Mouse (Mus musculus): ENCODE measurements around the gene Olig1. TPM values are rescaled to one million over a fixed set of nuclear protein-coding genes. Genes with fewer than 3 reads are reported as not detected.
"Not testable (repeated sequence)": the region's sequence is repeated elsewhere in the genome, so short reads cannot be mapped to it uniquely, and the experiment has no call there.

Olig1 gene
- total RNA-seq, 2 experiments from 2014 or later: not detected

DNA sequence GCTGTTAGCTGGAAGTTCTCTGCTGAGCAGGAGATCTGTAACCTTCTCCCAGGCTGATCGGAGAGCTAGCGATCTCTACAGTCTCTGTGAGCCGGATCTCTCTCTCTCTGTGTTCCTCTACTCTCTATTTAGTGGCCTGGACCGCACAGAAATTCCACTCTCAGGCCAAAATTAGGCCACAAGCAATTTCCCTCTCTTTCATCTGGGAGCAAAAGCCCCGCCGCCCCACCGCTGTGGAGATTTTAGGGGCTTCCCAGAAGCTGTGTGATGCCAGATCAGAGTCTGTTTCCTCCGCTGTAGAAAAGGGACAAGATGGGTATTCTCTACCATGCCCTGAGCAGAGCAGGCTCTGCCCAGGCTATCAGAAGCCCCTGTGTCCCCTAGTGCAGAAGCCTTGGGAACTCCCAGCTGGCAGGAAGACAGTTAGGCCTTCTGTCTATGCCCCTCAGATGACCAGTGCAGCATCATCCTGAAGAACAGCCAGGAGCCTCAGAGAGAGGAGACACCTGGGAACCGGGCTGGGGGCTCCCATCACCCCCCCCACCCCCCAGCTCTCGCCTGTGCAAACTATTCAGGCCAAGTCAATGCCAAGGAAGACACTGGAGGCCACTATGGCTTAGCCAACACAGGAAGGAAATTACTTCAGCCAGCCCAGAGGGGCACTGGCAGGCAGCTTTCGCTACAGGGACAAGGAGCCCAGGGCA is 36.2 kb upstream of the Olig1 start:
- DNase-seq (ENCODE audit: low spot score): no peak
- intact Hi-C loops (cut with DNase I): no loop called here

DNA sequence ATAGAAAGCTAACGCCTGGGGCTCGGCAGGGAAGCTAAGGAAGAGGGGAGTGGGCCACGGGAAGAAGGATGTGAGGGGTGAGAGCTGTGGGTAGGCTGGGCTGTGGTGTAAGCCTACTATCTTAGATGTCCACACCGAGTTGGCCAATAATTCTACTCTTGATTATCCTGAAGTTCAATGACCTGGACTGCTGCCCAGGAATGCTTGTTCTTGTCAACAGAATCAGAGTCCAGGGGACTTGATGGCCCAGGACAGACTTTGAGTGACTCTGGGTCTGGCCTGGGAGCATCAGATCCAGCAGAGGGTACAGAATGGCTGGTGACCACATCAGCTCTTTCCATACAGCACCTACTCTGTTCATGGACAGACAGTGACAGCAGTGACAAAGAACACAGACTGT is 30.5 kb upstream of the Olig1 start:
- intact Hi-C loops (cut with DNase I): no loop called here
- no peak for DNase-seq (ENCODE audit: low spot score)

DNA sequence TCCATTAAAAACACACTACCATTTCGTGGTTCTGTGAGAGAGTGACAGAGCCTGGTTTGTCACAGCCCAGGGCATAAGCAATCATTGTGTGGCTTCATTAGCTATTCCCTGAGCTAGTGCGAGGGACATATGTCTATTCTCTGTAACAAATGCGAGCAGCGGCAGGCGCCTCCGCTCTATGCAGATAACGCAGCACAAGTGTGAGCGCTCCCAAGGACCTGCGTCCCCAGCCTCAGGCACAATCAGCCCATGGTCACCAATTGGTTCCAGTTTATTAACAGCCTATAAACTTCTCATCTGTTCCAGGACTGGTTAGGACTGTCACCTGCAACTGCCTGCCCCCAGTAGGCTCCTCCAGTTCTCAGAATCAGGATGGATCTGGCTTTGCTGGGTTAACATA is 23.3 kb upstream of the Olig1 start:
- intact Hi-C loops (cut with DNase I): no loop called here
- no peak for DNase-seq (ENCODE audit: low spot score)

DNA sequence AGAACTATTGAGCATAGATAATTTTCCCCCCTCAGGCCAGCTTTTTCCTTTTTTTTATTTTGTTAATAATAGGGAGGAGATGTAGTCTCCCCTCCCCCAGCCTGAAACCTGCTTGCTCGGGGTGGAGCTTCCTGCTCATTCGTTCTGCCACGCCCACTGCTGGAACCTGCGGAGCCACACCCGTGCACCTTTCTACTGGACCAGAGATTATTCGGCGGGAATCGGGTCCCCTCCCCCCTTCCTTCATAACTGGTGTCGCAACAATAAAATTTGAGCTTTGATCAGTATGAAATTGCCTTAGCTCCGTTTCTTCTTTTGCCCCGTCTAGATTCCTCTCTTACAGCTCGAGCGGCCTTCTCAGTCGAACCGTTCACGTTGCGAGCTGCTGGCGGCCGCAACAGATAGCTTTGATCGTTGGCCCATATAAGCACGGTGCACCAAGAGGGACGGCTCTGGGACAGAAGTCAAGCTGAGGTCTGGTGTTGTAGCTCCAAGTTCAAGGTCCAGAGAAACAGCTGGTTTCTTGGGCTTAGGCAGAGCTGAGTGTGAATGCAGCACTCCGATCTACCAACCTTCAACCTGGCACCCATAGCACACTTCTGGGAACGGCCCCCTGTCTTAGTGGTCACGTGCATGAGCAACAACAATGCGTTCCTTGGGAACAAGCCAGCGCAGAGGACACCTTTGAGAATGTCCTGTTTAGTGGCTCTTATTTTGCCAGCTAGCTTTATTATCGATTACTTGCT is 14.0 kb upstream of the Olig1 start:
- DNase-seq (ENCODE audit: low spot score); intact Hi-C loops (cut with DNase I): not testable (repeated sequence)

DNA sequence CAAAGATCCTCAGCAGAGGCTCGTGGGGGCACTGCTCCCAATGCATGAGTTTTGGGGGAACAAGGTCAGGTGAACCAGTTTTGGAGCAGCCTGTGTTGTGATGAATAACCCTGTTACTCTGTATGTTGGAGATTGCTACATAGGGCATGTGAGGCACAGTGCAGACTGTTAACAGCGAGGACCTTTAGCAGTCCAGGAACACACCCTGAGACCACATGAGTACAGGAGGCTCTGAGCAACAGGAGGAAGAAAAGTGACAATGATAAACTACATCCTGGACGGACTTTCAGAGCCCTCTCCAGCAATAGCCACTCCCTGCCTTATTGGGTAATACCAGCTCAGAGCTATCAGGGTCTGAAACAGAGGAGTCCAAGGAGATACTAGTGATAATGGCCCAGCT is 10.6 kb upstream of the Olig1 start:
- no peak for DNase-seq (ENCODE audit: low spot score)
- intact Hi-C loops (cut with DNase I): no loop called here

DNA sequence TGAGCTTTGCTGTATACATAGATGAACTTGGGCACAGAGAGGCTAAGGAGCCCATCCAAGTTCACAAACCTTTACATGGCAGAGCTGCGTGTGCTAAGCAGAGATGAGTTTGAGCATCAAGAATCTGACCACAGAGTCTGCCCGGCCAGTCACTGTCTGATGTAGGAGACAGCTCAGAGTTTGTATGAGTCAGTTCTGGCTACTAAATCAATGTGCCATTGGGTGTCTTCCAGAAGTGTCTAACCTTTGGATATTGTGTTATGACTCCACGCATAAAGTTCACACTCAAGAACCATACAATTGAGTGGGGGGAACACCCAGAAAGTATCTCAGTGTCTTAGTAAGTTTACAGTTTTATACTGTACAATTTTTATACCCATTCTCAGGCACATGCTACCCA is 8.7 kb upstream of the Olig1 start:
- intact Hi-C loops (cut with DNase I): no loop called here
- no peak for DNase-seq (ENCODE audit: low spot score)

DNA sequence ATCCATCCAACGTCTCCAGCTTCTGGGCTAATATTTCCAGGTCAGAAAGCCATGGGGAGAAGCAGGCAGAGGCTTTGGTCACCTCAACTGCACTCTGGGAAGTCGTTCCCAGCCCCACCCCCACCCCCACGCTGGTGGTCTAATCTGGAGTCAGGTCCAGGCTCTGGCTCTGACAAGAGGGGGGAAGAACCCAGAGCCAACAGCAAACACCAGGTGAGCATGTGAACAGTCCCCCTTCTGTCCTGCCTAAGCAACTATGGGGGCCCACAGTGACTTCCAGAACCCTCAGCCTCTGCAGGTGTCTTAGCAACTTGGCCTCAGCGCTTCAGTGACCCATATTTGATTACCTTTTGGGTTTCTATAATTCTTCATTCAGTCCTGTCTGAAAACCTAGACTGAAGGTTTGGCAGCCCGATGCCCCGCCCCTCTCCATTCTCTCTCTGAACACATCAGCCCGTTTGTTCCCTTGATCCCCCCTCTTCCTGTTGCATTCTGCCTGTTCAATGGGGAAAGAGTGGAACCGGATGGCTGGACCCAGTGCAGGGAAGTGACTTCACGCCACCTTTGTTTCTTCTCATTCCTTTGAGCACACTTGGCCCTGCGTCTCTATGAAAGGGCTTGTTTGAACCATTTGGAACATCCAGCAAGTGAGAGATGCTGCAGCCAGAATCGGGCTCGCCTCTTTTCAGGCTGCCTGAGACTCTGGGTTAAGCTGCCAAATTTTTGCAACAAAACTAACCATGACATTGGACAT is 6.9 kb upstream of the Olig1 start:
- no peak for DNase-seq (ENCODE audit: low spot score)
- intact Hi-C loops (cut with DNase I): no loop called here

DNA sequence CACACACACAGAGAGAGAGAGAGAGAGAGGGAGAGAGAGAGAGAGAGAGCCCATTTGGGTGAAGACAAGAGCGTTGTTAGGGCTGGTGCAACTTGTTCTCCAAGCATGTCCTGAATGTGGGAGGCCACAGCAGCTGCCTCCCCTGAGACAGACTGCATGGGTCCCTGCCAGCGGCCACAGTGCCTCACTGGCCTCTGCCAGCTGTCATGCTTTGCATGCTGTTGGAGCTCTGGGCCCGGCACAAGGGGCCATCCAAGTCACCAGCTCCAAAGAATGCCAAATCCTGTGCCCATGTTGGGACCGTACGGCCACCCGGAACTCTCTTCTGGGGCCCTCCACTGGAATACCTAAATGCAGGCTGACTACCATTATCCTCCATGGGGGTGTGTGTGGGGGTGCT is 3.6 kb upstream of the Olig1 start:
- intact Hi-C loops (cut with DNase I): no loop called here
- DNase-seq (ENCODE audit: low spot score): no peak

DNA sequence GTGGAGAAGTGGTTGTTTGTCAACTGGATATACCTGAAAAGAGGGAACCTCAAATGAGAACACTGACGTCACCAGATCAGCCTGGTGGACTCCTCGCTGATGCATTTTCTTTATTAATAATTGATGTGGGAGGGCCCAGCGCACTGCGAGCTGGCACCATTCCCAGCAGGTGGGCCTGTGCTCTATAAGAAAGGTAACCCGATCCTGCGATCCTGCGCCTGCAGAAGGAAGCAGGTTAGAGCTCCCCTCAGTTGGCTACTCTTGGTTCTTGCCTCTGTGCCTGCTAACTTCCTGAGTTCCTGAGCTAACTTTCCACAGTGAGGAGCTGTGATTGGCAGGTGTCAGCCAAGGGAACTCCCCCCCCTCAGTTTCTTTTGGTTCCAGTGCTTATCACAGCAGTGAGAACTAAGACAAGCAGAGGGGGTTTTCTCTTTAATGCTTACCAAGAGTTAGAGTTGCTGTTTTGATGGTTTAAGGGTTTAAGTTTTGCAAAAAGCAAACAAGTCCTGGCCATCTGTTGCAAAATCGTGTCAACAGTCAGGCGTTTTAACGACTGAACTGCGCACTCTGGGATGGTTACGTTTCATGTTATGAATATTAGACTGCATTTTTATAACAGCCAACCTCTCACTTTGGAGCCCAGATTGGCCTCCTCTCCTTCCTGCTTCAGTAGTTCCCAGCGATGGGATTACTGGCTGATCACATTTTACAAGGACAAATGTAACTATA is 684 bp upstream of the Olig1 start:
- no peak for DNase-seq (ENCODE audit: low spot score)
- intact Hi-C loops (cut with DNase I): no loop called here

DNA sequence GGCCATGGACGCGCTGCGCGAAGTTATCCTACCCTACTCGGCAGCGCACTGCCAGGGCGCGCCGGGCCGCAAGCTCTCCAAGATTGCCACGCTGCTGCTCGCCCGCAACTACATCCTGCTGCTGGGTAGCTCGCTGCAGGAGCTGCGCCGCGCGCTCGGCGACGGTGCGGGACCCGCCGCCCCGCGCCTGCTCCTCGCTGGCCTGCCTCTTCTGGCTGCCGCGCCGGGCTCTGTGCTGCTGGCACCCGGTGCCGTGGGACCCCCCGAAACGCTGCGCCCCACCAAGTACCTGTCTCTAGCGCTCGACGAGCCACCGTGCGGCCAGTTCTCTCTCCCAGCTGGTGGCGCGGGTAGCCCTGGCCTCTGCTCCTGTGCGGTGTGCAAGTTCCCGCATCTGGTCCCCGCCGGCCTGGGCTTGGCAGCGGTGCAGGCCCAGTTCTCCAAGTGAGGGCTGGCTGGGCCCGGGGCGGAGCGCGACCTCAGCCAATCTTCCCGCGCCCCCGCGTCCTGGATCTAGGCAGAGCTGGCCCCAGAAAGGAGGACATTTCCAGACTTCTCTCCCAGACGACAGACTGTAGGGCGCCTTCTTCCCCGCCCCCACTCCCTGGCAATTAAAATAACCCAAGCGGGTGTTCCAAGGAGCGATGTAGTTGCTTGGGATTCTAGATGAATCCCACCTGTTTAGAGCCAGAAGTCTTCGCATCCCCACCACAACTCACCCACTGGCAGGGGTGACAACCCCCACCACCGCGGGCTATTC is 820 bp downstream of the Olig1 start:
- intact Hi-C loops (cut with DNase I): no loop called here
- no peak for DNase-seq (ENCODE audit: low spot score)

DNA sequence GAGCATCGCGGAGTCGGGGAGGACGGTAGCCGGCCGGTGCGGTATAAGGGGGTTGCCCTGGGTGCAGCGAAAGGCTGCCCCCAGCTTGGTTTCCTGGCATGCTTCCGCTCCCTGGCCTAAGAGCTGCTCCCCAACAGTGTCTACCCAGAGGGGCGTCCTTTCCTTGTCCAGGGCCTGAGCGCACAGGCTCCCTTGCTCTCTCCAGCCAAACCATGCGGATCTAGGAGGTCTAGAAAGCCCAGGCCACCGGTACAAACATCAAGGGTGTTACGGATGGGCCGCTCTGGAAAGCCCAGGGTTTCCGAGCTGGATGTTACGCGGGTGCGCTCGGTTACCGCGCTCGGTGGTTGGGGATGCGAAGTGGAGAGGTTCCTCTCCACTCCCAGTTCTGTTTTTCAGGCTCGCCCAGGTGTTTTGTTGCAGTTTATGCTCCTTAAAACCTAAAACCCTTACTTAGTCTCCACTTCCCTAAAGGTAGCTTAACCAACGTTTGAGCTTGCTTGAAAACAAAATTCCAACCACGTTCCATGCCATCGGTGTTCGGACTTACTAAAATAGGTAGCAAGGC is 1.5 kb downstream of the Olig1 start:
- intact Hi-C loops (cut with DNase I): no loop called here
- no peak for DNase-seq (ENCODE audit: low spot score)

DNA sequence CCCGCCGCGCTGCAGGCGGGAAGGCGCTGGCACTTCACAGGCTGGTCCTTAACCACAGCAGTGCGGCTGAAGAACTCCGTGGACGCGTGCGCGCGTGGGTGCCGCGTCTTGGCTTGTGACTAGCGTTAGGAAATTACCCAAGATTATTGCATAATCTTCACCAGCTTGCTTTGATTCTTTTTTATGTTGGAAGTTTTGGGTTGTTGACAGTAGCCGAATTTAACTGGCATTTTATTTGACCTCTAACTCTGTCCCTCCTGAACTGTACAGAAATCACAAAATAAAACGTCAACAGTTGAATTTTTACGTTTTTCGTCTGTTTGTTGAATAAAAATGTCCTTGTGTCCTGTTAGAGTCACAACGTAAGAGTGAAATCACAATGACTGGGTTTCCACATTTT is 2.1 kb downstream of the Olig1 start:
- DNase-seq (ENCODE audit: low spot score): no peak
- intact Hi-C loops (cut with DNase I): no loop called here

DNA sequence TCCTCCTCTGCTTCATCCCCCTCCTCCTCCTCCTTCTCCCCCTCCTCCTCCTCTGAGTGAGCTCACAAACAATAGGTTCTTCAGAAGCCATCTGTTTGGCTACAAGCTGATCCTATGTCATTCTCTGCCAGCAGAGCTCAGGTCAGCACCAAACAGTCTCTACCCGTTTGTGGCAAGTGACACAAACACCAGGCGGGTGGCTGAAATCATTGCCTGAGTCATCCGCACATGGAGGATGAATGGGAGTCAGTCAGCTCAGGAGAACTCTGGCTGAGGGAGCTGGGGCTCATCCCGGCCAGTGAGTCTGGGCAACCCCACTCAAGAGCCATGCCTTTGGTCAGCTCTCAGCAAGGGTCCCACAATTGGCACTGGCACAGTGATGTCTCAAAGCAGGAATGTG is 10.9 kb downstream of the Olig1 start:
- no peak for DNase-seq (ENCODE audit: low spot score)
- intact Hi-C loops (cut with DNase I): no loop called here

DNA sequence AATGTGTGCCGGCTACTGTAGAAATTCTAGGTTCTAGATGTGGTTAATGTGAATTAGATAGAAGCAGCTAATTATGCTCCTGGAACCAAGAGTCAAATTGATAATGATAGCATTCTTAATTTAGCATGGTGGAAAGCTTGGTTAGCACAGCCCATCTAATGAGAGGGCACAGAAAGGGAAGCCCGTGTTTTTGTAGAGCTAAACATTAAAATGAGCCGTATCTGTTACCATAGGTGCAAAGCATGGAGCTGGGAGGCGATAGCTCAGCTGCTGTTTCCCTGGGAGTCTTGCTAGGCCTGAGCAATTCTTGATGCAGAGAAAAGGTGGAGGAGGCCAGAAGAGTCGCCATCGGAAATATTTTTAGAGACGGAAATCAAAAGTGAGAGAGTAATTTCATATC is 22.5 kb downstream of the Olig1 start:
- intact Hi-C loops (cut with DNase I): no loop called here
- DNase-seq (ENCODE audit: low spot score): no peak

DNA sequence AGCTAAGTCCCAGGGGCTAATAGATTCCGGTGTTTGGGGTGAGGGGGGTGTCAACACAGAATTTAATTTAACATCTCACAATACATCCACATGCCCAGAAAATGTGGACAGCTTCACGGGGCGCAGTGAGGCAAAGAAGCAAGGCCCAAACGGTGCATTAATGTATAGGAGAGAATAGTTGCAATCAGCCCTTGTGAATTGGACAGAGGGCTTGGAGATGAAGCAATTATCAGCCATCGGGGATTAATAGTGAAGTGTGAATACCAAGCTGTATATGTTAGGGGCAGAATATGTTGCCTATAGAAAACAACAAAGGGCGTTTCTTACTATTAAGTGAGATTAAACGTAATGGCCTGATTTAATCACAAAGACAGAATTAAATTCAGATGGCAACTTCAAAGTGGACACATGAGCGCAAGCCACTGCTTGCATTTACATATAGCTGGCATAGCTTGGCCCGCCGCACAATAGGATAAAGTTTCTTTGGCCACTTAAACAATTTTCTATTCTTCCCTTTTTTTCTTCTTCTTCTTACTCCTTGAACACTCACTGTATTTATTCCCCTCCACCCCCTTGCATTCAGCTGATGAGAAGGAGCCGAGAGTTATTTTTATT is 23.3 kb downstream of the Olig1 start:
- DNase-seq (ENCODE audit: low spot score): no peak
- intact Hi-C loops (cut with DNase I): no loop called here

DNA sequence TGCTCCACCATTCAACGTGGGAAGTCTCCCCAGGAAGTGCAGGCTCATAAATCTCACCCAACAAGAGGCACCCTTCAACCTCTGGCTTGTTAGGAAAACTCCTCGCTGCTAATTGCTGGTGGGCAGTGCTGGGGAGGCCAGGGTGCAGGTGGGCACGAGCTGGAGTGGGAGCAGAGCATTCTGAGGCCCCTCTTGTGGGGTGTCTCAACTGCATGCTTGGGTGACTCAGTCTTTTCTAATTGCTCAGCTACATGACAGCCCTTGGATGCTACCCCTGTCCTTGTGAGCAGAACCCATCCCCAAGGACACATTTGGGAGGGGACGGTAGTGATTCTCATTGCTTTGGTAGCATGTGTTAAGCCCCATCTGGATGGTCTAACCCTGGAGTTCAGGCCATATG is 28.2 kb downstream of the Olig1 start:
- DNase-seq (ENCODE audit: low spot score): no peak
- intact Hi-C loops (cut with DNase I): no loop called here

DNA sequence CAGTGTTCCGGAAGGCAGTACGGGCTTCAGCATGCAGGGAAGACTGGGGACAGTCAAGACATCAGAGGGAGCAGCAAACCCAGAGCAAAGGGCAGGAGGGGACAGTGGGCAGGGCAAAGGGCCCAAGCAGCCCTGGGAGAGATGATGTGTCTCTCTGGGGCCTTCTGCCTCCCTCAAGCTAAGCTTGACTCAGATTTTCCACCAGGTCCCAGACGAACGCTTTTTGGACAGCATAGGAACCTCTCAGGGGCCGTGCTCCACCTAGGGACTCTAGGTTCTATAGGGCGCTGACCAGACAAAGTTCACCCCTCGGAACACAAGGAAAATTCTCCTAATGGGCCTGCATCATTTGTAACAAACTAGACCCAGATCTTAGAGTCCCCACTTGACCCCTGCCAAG is 29.8 kb downstream of the Olig1 start:
- no peak for DNase-seq (ENCODE audit: low spot score)
- intact Hi-C loops (cut with DNase I): no loop called here

DNA sequence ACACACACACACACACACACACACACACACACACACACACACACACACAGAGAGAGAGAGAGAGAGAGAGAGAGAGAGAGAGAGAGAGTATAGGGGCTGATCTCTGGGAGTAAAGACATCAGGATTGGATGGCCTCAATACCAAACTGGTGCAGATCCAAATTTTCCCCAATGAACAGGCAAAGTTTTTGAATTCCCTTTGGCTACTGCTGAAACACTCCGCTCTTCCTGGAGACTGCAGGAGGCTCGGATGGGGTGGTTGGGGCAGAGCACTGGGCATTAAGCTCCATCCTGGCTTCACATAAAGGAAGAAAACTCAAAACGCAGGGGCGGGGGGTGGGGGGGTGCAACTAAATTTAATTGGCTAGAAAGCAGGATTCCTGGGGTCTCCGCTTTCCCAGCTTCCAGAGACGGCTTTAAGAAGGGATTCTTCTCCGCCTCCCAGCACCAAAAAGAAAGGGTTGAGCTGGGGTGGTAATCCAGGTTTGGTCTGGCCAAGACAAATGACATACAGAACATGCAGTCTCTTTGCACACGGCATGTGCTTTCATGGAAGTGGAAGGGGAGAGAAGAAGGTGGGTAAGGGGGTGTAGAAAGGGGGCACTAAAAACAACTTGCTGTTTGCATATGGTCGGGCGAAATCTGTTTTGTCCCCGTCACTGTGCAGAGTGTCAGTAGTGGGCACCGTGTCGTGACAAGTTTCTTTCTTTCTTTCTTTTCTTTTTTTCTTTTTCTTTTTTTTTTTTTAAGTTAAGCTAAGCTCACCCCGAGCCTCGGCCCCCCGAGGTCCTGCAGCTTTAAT is 31.3 kb downstream of the Olig1 start:
- no peak for DNase-seq (ENCODE audit: low spot score)
- intact Hi-C loops (cut with DNase I): no loop called here
